Mouse (Mus musculus) NIH3T3 (cell line): ENCODE measurements at regions not wholly inside any gene's neighbourhood (a gene's known extent, or its start where the extent isn't known, plus 50 kb on each side); places are given as distances from the start of the nearest gene placed in this dataset.

ENCODE experiments used
- DNase-seq: peaks from one replicate; pipeline ENCODE4 v3.0.0-alpha.2; 2012; ENCODE audit warnings: low read depth

GRCm38 (mm10) chr3:140059522-140060110 lies 854.1 kb downstream of the Stpg2 start:
- DNase-seq = no peak

DNA sequence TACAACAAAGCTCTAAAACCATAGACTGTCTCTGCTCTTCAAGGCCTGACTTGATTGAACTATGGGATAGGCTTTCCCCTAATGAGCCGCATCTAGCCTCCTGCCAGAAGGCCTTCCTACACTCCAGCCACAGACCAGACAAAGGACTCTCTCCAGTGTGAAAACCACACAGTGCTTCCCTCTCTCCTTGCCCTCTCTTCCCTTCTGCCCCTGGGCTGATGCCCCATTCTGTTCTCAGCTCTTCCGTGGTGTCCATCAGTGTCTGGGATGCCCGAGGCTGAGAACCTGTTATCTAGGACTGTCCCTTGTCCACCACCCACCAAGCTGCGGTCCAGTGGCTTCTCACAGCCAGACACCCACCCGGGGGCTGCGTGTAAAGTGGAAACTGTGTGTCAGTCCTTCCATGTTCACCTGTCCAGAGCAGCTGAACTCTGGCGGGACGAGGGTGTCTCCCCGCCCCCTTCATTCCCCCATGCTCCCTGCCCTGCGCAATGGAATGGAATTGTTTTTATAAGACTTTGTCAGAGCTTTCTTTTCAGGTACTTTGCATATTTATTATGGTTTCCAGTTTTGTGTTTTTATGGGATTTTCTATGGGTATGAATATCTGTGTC lies 856.4 kb downstream of the Stpg2 start:
- DNase-seq = no peak

GRCm38 (mm10) chr3:140062880-140063279 lies 857.4 kb downstream of the Stpg2 start:
- no peak for DNase-seq

DNA sequence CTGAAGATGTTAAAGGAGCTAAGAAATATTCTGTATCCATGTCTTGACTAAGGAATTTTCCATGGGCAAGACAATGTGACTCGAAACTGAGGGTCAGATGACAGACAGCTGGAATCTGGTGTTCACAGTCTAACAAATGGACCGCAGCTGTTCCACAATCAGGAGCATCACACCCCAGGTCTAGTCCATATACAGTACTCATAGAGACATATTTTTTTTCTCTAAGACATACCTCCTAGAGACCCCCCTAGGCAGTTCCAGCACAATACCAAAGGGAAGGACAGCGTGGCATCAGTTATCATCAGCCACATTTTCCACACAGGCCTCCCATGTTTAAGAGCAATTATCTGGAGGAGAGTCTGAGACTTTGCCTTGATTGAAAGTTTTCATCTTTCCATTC lies 878.8 kb downstream of the Stpg2 start:
- no peak for DNase-seq

DNA sequence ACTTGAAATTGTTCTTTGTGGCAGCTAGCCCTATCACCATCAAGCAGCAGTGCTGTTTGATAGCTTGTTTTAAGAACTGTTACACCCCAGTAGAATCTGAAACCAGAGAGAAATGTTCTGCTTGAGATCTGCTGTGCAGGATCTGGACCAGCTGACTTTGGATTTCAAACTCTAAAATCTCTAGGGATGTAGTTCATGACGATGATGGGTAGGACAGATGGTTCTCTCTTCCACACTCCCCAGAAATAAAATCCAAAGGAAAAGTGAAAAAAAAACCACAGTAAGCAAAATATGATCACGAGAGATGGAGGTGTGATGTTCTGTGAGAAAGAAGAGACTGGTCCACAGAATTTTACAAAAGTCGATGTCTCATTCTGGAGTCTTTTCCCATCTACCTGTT lies 879.9 kb downstream of the Stpg2 start:
- no peak for DNase-seq

GRCm38 (mm10) chr3:140088019-140088418 lies 882.5 kb downstream of the Stpg2 start:
- no peak for DNase-seq

DNA sequence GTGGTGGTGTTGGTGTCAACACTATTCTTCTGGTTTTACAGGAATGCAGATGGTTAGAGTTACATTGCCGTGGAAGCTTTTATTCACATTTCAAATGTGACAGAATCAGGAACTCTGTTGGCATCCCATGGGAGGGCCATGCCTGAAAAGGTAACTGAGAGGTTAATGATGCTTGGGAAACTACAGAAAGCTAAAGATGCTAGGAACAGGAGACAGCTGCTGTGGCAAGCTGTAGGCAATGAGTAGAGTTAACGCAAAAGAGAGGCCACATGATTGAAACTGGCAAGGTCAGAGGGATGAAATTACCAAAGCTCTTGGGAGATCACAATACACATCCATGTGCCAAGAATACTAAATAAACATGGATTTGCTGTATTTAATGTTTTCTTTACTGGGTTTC lies 886.4 kb downstream of the Stpg2 start:
- DNase-seq = peak; percentile 2

DNA sequence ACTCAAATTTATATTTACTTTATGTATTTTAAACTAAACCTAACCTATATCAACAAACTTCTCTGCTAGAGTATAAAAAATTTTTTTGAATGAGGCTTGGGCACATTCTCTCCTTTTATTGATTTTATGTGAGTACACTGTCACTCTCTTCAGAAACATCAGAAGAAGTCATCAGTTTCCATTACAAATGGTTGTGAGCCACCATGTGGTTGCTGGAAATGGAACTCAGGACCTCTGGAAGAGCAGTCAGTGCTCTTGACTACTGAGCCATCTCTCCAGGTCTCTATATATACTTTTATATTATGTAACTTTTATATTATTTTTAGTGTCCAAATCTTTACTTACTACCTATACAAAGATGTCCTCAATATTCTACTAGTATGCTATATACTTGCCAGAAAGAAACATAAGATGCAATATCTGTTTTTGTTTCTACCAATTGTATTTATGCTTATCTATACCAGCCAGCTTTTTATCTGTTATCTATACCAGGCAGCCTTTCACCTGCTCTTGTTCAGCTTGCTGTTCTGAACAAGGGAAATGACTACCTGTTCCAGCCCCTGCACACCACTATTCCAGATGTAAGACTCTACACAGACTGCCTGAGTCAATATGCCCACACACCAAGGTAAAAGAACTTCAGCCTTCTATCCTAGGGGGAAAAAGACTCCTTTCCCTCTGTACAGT lies 891.5 kb downstream of the Stpg2 start:
- no peak for DNase-seq

DNA sequence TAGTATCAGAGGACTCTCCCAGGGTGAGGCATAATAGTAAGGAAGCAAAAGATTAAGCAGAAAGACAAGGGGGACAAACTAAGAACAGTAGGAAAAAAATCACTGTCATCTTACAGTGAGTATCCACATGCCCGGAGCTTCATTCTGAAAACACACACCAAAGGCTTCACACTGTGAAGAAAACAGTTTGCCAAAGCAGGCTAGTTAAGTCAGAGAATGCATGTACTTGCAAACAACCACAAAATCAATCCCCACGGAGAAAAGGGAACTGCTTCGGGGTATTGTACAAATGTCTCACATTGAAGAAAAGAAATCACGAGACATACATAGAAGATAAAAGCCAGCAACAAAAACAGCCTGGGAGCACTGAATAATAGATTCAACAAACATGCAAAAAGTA lies 903.9 kb downstream of the Stpg2 start:
- no peak for DNase-seq

- no peak for DNase-seq
These were observed 906.1 kb downstream of the Stpg2 start for GRCm38 (mm10) chr3:140111414-140112172.

GRCm38 (mm10) chr3:140115116-140115515 lies 909.6 kb downstream of the Stpg2 start:
- no peak for DNase-seq

DNA sequence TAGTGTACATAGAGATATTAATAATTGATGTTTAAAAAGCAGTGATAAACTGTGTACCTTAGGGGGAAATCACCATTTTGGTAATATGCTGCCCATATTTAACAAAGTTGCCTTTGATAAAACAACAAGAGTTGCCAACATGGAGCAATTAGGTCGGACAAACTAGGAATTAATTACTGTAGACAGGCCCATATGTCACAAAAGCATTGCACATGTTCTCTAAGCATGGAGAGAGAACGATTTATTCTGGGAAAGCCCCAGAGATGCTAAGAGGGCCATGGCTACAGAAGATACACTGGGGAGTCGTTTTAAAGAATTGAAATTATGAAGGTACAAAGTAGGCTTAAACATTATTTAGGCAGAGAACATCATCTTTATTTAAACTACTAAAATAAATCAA lies 921.8 kb downstream of the Stpg2 start:
- no peak for DNase-seq

DNA sequence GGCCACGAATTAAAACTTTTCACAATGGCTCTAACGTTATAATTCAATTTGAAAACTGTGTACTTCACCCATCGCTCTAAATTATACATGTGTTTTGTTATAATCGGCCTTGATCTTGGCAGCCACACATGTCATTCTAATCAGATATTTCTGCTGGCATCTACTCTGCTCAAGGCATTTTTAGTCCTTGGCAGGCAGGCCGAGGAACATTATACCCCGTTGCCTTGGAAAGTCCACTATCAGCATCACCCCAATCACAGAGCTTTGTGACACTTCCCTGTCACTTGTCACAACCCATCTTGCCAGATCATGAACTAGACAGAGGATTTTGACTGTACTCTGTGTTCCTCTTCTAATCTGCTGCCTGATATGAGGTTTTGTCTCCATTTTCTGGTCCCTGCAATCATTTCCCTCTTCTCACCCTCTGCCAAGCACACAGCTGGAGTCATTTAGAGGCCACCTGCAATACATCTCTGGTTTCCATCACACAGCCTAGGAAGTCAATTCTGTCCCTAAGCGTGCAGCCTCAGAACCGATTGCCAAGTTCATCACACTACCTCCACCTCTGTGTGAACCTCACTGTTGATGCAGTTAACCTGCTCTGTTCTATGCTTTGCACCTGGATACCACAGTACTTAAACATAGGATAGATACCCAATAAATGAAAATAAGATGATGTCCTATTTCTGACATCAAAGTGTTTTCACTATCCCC lies 923.7 kb downstream of the Stpg2 start:
- no peak for DNase-seq

- no peak for DNase-seq
These were observed 938.4 kb downstream of the Stpg2 start for GRCm38 (mm10) chr3:140143900-140144299.

- no peak for DNase-seq
These were observed 941.9 kb downstream of the Stpg2 start for GRCm38 (mm10) chr3:140147158-140147933.

DNA sequence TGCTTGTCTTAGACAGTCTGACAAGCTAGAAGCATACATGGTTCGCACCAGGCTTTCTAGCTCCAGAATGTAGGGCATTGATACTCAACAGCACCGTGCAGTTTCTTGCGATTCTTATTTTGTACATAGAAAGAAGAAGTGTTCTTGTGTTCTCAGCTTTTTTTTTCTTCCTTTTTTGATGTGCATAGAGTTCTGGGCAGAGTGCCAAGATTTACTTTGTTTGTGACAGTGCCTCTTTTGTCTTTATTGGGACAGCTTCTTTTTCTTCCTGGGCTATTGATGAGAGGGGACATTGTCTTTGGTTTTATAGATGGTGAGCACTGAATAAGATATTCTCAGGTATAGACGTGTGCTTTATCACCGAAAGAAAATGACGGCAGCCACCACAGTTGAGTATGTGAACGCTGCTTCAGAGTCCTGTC lies 945.0 kb downstream of the Stpg2 start:
- no peak for DNase-seq

GRCm38 (mm10) chr3:140179471-140179870 lies 974.0 kb downstream of the Stpg2 start:
- DNase-seq = no peak

GRCm38 (mm10) chr3:140182690-140183089 lies 977.2 kb downstream of the Stpg2 start:
- no peak for DNase-seq

- DNase-seq = no peak
These were observed 979.5 kb downstream of the Stpg2 start for GRCm38 (mm10) chr3:140184899-140185525.

- DNase-seq = no peak
These were observed 1000.4 kb downstream of the Stpg2 start for GRCm38 (mm10) chr3:140205914-140206313.

DNA sequence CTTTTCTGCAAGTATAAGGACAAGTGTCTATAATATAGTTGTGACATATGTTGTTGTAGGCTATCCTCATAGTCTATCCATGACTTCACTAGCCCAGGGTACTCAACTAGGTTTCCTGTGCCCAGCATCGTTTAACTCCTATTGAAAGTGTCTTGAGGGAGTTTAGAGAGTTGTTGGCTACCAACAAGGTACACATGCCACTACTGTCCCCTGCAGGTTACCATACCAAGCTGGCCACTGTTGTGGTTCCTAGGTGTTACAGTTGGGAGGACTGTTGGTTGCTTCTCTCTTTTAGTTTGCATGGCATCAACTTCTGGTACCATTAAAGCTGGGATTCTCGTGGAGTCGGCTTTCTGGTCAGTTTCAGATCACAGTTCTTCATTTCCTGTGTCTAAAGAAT lies 990.7 kb downstream of the Pdha2 start:
- DNase-seq = no peak
